Mouse (Mus musculus) stomach, postnatal 0 days (tissue): ENCODE measurements at regions not wholly inside any gene's neighbourhood (a gene's known extent, or its start where the extent isn't known, plus 50 kb on each side); places are given as distances from the start of the nearest gene placed in this dataset.
A peak's percentile ranks its signal among the peaks of the same experiment; 100 is the strongest.

Source experiments
- ATAC-seq: fragments of 200-750 bp; cut with Nextera tagmentation; 2 replicates; pipeline ENCODE4 v1.8.0; 2017; ENCODE audit not compliant: low FRiP score, low TSS enrichment
- DNase-seq: peaks from one replicate; pipeline ENCODE4 v3.0.0-alpha.2; 2016; ENCODE audit warnings: low spot score
- H3K27ac ChIP-seq: fragments of 300-500 bp; sonication (generic); replicated peaks from 2 replicates; pipeline ENCODE4 v1.5.1; 2014; ENCODE audit warnings: mild to moderate bottlenecking, control low read depth
- H3K27me3 ChIP-seq: fragments of 300-500 bp; sonication (generic); 2 replicates; pipeline ENCODE4 v1.6.1; 2014; ENCODE audit warnings: low read length; ENCODE audit not compliant: control insufficient read depth, insufficient read depth
- H3K36me3 ChIP-seq: fragments of 300-500 bp; sonication (generic); 2 replicates; pipeline ENCODE4 v1.6.1; 2014; ENCODE audit warnings: low read length, mixed read lengths; ENCODE audit not compliant: control insufficient read depth, insufficient read depth
- H3K4me1 ChIP-seq: fragments of 300-500 bp; sonication (generic); replicated peaks from 2 replicates; pipeline ENCODE4 v1.6.1; 2014; ENCODE audit warnings: antibody characterized with exemption; ENCODE audit not compliant: control insufficient read depth, insufficient read depth
- H3K4me2 ChIP-seq: fragments of 300-500 bp; sonication (generic); replicated peaks from 2 replicates; pipeline ENCODE4 v1.6.1; 2014; ENCODE audit warnings: low read depth, mild to moderate bottlenecking, control low read depth, moderate library complexity
- H3K4me3 ChIP-seq: fragments of 300-500 bp; sonication (generic); 2 replicates; pipeline ENCODE4 v1.5.1; 2014; ENCODE audit warnings: low read depth, low read length, control low read depth
- H3K9ac ChIP-seq: fragments of 300-500 bp; sonication (generic); 2 replicates; pipeline ENCODE4 v1.6.1; 2014; ENCODE audit warnings: mild to moderate bottlenecking, low read length, control low read depth, mixed read lengths
- H3K9me3 ChIP-seq: fragments of 300-500 bp; sonication (generic); 2 replicates; pipeline ENCODE4 v1.6.1; 2016; ENCODE audit warnings: low read length; ENCODE audit not compliant: control insufficient read depth
- CTCF ChIP-seq: IDR thresholded peaks from 2 replicates; pipeline ENCODE4 v1.5.1; 2016; ENCODE audit warnings: antibody characterized with exemption, low read depth, mild to moderate bottlenecking, moderate library complexity
- EP300 ChIP-seq: optimal IDR thresholded peaks from 2 replicates; pipeline ENCODE3; 2016; ENCODE audit warnings: antibody characterized with exemption
- WGBS: fragments of 180-500 bp; shearing (Covaris S2); extraction: QIAGEN DNeasy Blood & Tissue Kit; methylation state at CpG from one replicate; pipeline ENCODE4 v1.1.7; 2014; 5-methylcytosine and 5-hydroxymethylcytosine counted together

- Histone ChIP-seq H3K27ac (no peak overlapping the region), H3K36me3 (no peaks in the 10 kb centered on the region), H3K27me3 (no peaks in the 10 kb centered on the region), H3K4me3 (no peak overlapping the region), H3K9me3 (no peaks in the 10 kb centered on the region), H3K9ac (no peak overlapping the region), H3K4me2 (no peak overlapping the region), H3K4me1 (no peaks in the 10 kb centered on the region)
- 82% methylated on average over 6 of the region's 6 CpGs for whole genome bisulfite sequencing
- no peak for DNase-seq
- no peak for TF ChIP-seq CTCF
- no peak for TF ChIP-seq EP300
- no peak for ATAC-seq
Measured at GRCm38 (mm10) chr12:112274026-112274425, 128.0 kb downstream of the Kif26a start.

DNA sequence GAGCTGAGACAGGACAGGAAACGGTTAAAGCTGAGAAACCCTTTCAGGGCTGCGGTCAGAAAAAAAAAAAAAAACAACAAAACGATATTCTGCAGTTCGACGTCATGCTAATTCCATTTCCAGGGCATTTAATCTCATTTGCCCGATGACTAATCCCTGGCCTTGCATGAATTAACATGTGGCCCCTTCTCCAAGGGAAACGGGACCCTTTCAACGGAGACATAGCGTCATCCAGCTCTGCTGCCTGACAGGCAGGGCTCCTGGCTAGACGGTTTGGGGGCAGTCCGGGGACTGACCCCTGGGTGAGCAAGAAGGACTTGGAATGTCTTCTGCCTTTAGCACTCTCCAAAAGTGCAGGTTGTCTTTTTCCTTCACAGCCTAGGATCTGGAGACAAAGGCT, 128.7 kb downstream of the Kif26a start:
- Histone ChIP-seq H3K27me3 (no peaks in the 10 kb centered on the region), H3K9ac (no peak overlapping the region), H3K4me3 (no peak overlapping the region), H3K27ac (no peak overlapping the region), H3K9me3 (no peaks in the 10 kb centered on the region), H3K4me2 (no peak overlapping the region), H3K4me1 (no peaks in the 10 kb centered on the region), H3K36me3 (no peaks in the 10 kb centered on the region)
- TF ChIP-seq EP300 (no peak), CTCF (no peak)
- DNase-seq (no peak), ATAC-seq (no peak)
- 34% methylated on average over 11 of the region's 11 CpGs for WGBS

DNA sequence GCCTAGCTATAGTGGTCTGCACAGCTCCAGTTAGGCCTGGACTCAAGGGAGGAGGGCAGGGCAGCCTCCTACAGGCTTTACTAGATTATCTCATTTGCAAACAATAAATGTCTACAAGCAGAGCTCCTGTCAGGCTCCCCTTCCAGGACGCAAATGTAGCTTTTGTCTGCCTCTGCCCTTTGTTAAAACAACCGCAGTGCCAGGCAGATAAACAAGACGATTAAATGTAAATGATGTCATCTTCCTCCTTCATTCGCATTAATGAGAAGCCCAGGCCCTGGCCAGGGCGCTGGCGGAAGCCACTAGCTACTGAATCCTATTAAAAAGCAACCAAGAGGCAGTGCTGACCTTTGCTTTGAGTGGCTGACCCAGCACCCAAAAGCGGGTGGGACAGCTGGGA, 130.6 kb downstream of the Kif26a start:
- no peak overlapping the region for H3K27ac ChIP-seq
- no peak overlapping the region for H3K4me2 ChIP-seq
- no peaks in the 10 kb centered on the region for H3K9me3 ChIP-seq
- DNase-seq: no peak
- TF ChIP-seq CTCF (no peak), EP300 (no peak)
- no peaks in the 10 kb centered on the region for H3K36me3 ChIP-seq
- no peaks in the 10 kb centered on the region for H3K27me3 ChIP-seq
- no peak overlapping the region for H3K9ac ChIP-seq
- WGBS: 32% methylated on average over 7 of the region's 7 CpGs
- H3K4me3 ChIP-seq: no peak overlapping the region
- H3K4me1 ChIP-seq: no peaks in the 10 kb centered on the region
- ATAC-seq: no peak

DNA sequence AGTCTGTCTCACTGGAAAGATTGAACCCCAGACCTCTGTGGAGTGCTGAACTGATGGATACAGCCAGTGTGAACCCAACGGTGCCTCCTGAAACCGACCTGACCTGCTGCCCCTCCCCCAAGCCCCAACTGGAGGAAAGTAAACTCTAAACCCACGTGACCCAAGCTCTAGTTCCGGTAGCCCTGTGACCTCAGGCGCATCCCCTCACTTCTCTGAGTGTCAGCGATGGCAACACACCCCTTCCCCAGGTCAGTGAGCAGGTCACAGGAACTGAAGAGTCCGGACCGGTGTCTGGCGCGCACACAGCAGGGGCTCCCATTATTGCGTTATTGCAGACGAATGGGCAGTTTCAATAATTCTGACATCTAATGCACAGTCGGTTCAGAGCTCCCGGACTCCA, 131.5 kb downstream of the Kif26a start:
- no peak overlapping the region for H3K27ac ChIP-seq
- 55% methylated on average over 14 of the region's 14 CpGs for WGBS
- no peak for ATAC-seq

GRCm38 (mm10) chr12:112285096-112285495, 139.1 kb downstream of the Kif26a start:
- DNase-seq (no peak), ATAC-seq (no peak)
- Histone ChIP-seq H3K27ac (no peak overlapping the region), H3K9me3 (no peaks in the 10 kb centered on the region), H3K4me2 (peak overlapping the region; percentile 17; the same call in 1 of the 2 replicates), H3K36me3 (no peaks in the 10 kb centered on the region), H3K4me3 (no peak overlapping the region), H3K9ac (no peak overlapping the region), H3K4me1 (no peaks in the 10 kb centered on the region), H3K27me3 (no peaks in the 10 kb centered on the region)
- no peak for TF ChIP-seq CTCF
- 46% methylated on average over 15 of the region's 15 CpGs for WGBS

More for the DNA sequence above, 131.5 kb downstream of the Kif26a start:
- Histone ChIP-seq H3K4me2 (no peak overlapping the region), H3K9ac (no peak overlapping the region), H3K4me3 (no peak overlapping the region), H3K27me3 (no peaks in the 10 kb centered on the region), H3K9me3 (no peaks in the 10 kb centered on the region), H3K36me3 (no peaks in the 10 kb centered on the region), H3K4me1 (no peaks in the 10 kb centered on the region)
- TF ChIP-seq CTCF (no peak), EP300 (no peak)
- no peak for DNase-seq

DNA sequence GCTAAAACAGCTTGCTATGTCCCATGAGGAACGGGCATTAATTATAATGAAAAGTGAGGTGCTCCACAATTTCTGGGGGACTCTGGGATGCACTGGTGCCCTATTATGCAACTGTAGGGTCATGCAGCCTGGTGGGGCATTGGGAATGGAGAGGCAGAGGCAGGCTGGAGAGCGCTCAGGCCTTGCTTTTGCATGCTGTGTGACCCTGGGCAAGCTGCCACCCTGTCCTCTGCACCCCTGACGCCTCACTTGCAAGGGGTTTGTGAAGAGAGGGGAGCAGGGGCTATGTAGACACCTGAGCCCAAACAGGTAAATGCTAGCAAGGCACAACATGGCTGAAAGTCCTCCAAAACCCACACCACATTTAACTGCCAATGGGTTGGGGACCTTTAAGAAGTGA, 142.8 kb downstream of the Kif26a start:
- Histone ChIP-seq H3K9me3 (no peaks in the 10 kb centered on the region), H3K36me3 (no peaks in the 10 kb centered on the region), H3K4me3 (no peak overlapping the region), H3K27ac (no peak overlapping the region), H3K4me2 (no peak overlapping the region), H3K27me3 (no peaks in the 10 kb centered on the region), H3K4me1 (no peaks in the 10 kb centered on the region), H3K9ac (no peak overlapping the region)
- WGBS: 85% methylated on average over 3 of the region's 3 CpGs
- ATAC-seq (no peak), DNase-seq (no peak)
- TF ChIP-seq EP300 (no peak), CTCF (no peak)
